Mouse (Mus musculus): ENCODE results near the gene Slc25a33. TPM values are rescaled to one million over a fixed set of nuclear protein-coding genes. Genes with fewer than 3 reads are reported as not detected.

The Slc25a33 gene
- total RNA-seq (2021) = 10 to 100 TPM; 37.6 to 40.3 TPM
- long read RNA-seq, experiment 1, transcript Slc25a33-201 (7 exons, 1,887 nt) = major isoform, 74 of 80 reads
- long read RNA-seq, experiment 1, partial matches to known transcripts = 0 of 80 reads
- long read RNA-seq, experiment 1, other reads (novel, unspliced or antisense) = 6 of 80 reads
- long read RNA-seq, experiment 2, transcript Slc25a33-201 (7 exons, 1,887 nt) = major isoform, 118 of 127 reads
- long read RNA-seq, experiment 2, partial matches to known transcripts = 3 of 127 reads
- long read RNA-seq, experiment 2, other reads (novel, unspliced or antisense) = 6 of 127 reads

GRCm38 (mm10) chr4:149774094-149774470, at the start of gene Slc25a33:
TSS of gene Slc25a33 (minus strand) at chr4:149774277.
- DNase-seq (ENCODE audit: low spot score in 2 of 2) = peak; percentile 94 to 96

- no peak for DNase-seq (ENCODE audit: low spot score in 2 of 2)
Observed at GRCm38 (mm10) chr4:149822586-149823196, 48.6 kb upstream of the Slc25a33 start.

GRCm38 (mm10) chr4:149822126-149822525, 48.0 kb upstream of the Slc25a33 start:
- peak in 1 of 2 experiments; percentile 44 for DNase-seq (ENCODE audit: low spot score in 2 of 2)

GRCm38 (mm10) chr4:149820569-149820968, 46.5 kb upstream of the Slc25a33 start:
- no peak for DNase-seq (ENCODE audit: low spot score in 2 of 2)

GRCm38 (mm10) chr4:149819195-149819594, 45.1 kb upstream of the Slc25a33 start:
- DNase-seq (ENCODE audit: low spot score in 2 of 2) = no peak

GRCm38 (mm10) chr4:149816598-149816997, 42.5 kb upstream of the Slc25a33 start:
- no peak for DNase-seq (ENCODE audit: low spot score in 2 of 2)

GRCm38 (mm10) chr4:149815586-149815985, 41.5 kb upstream of the Slc25a33 start:
- no peak for DNase-seq (ENCODE audit: low spot score in 2 of 2)

- no peak for DNase-seq (ENCODE audit: low spot score in 2 of 2)
Observed at GRCm38 (mm10) chr4:149813409-149814184, 39.5 kb upstream of the Slc25a33 start.

- DNase-seq (ENCODE audit: low spot score in 2 of 2) = peak in 1 of 2 experiments; percentile 35
Observed at GRCm38 (mm10) chr4:149810372-149810771, 36.3 kb upstream of the Slc25a33 start.

GRCm38 (mm10) chr4:149808584-149809227, 34.6 kb upstream of the Slc25a33 start:
- no peak for DNase-seq (ENCODE audit: low spot score in 2 of 2)

GRCm38 (mm10) chr4:149808060-149808567, 34.0 kb upstream of the Slc25a33 start:
- DNase-seq (ENCODE audit: low spot score in 2 of 2) = no peak

GRCm38 (mm10) chr4:149806699-149807381, 32.8 kb upstream of the Slc25a33 start:
- peak; percentile 87 to 95 for DNase-seq (ENCODE audit: low spot score in 2 of 2)

- DNase-seq (ENCODE audit: low spot score in 2 of 2) = no peak
Observed at GRCm38 (mm10) chr4:149802269-149802668, 28.2 kb upstream of the Slc25a33 start.

GRCm38 (mm10) chr4:149800576-149800975, 26.5 kb upstream of the Slc25a33 start:
- no peak for DNase-seq (ENCODE audit: low spot score in 2 of 2)

GRCm38 (mm10) chr4:149800172-149800464, 26.0 kb upstream of the Slc25a33 start:
- DNase-seq (ENCODE audit: low spot score in 2 of 2) = no peak

- no peak for DNase-seq (ENCODE audit: low spot score in 2 of 2)
Observed at GRCm38 (mm10) chr4:149799346-149800171, 25.5 kb upstream of the Slc25a33 start.

GRCm38 (mm10) chr4:149798684-149799309, 24.7 kb upstream of the Slc25a33 start:
- no peak for DNase-seq (ENCODE audit: low spot score in 2 of 2)

- no peak for DNase-seq (ENCODE audit: low spot score in 2 of 2)
Observed at GRCm38 (mm10) chr4:149798116-149798515, 24.0 kb upstream of the Slc25a33 start.

- DNase-seq (ENCODE audit: low spot score in 2 of 2) = no peak
Observed at GRCm38 (mm10) chr4:149797220-149797610, 23.1 kb upstream of the Slc25a33 start.
